ENCODE assay signal across 12 mouse cellular contexts in the genomic region with DNA sequence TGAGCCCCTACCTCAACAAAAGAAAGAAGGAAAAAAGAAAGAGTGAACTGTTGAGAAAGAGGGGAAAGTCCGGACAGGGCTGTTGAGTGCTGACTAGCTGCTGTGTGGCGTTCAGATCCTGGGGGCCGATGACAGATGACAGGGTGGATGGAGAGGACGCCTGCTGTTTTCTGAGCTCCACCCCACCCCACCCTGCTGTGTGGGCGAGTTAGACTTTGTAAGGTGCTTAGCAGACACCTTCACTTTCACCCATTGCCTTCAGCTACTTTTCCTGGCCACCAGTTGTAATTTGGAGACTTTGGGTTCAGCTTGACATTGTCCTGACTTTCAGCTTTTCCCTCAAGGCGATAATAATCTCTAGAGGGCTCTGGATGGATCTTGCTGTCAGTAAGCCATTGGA. TPM values are rescaled to one million over a fixed set of nuclear protein-coding genes. Genes with fewer than 3 reads are reported as not detected.
DNase-seq lines count a peak whose midpoint lies in the region; ATAC-seq lines count a peak whose summit lies in the region.
"Had no signal": no experiment of that assay in that cellular context is flagged by ENCODE, and none has a peak within 500 bp of the region (broad histone marks: within the 10 kb centered on the region; RNA-seq: fewer than 3 reads in every experiment).

No protein-coding gene starts in this region.

- 0 out of 2 replicates have a peak overlapping the region, but pooled peaks have one; percentile 37 for H3K27ac ChIP-seq in heart, embryonic 13.5 days (replicated peaks)
- peak overlapping the region; percentile 75 for H3K27ac ChIP-seq in liver, embryonic 12.5 days
- H3K27ac ChIP-seq: embryonic facial prominence, embryonic 12.5 days; hindbrain, postnatal 0 days had no signal

- WGBS in heart, embryonic 13.5 days = 39% methylated on average over 6 of the region's 6 CpGs
- 29% methylated on average over 6 of the region's 6 CpGs for WGBS in liver, embryonic 12.5 days (ENCODE audit: insufficient replicate concordance)

- H3K4me1 ChIP-seq in heart, embryonic 13.5 days = peaks cover 67% of the 10 kb centered on the region
- peaks cover 72% of the 10 kb centered on the region for H3K4me1 ChIP-seq in liver, embryonic 12.5 days

- H3K9me3 ChIP-seq in heart, embryonic 13.5 days = no peaks in the 10 kb centered on the region
- no peaks in the 10 kb centered on the region for H3K9me3 ChIP-seq in liver, embryonic 12.5 days (replicated peaks)
- H3K9me3 ChIP-seq: embryonic facial prominence, embryonic 12.5 days had no signal

- no peak for ATAC-seq in heart, embryonic 13.5 days (ENCODE audit: extremely low read depth, insufficient number of reproducible peaks, low FRiP score, low TSS enrichment)
- ATAC-seq in liver, embryonic 12.5 days = peak; percentile 89
- ATAC-seq: hindbrain, postnatal 0 days had no signal

- 0 out of 2 replicates have a peak overlapping the region, but pooled peaks have one; percentile 6 for H3K4me2 ChIP-seq in heart, embryonic 13.5 days
- H3K4me2 ChIP-seq in liver, embryonic 12.5 days = peak overlapping the region; percentile 64
- H3K4me2 ChIP-seq: embryonic facial prominence, embryonic 12.5 days had no signal

- H3K36me3 ChIP-seq in heart, embryonic 13.5 days = peaks cover 23% of the 10 kb centered on the region
- peaks cover 28% of the 10 kb centered on the region for H3K36me3 ChIP-seq in liver, embryonic 12.5 days

- H3K9ac ChIP-seq in heart, embryonic 13.5 days = peak overlapping the region; percentile 38
- peak overlapping the region; percentile 50 for H3K9ac ChIP-seq in liver, embryonic 12.5 days
- H3K9ac ChIP-seq: embryonic facial prominence, embryonic 12.5 days had no signal

- no peak for DNase-seq in heart, postnatal 14 days
- peak; percentile 65 for DNase-seq in thymus, postnatal 14 days
- DNase-seq in thymus, postnatal 10 days (ENCODE audit: low spot score in 2 of 2) = no peak
- DNase-seq in thymus, postnatal 4 days = peak; percentile 62
- DNase-seq in layer of hippocampus, adult 18-20 months (ENCODE audit: low spot score in 2 of 2) = no peak
- no peak for DNase-seq in frontal cortex, postnatal 14 days (ENCODE audit: low spot score in 2 of 2)
- DNase-seq: cerebellum, adult 2 months; lung, adult 18-20 months had no signal

- H3K27me3 ChIP-seq in heart, embryonic 13.5 days (replicated peaks) = no peaks in the 10 kb centered on the region
- H3K27me3 ChIP-seq in liver, embryonic 12.5 days (replicated peaks) = no peaks in the 10 kb centered on the region
- H3K27me3 ChIP-seq: embryonic facial prominence, embryonic 12.5 days had no signal

- intact Hi-C loops in heart, postnatal 14 days (cut with DNase I) = no loop called here

- H3K4me3 ChIP-seq in heart, embryonic 13.5 days = no peak overlapping the region
- H3K4me3 ChIP-seq in liver, embryonic 12.5 days = peak overlapping the region; percentile 12; the same call in 1 of the 2 replicates
- H3K4me3 ChIP-seq: embryonic facial prominence, embryonic 12.5 days had no signal

RNA-seq across cellular contexts. Expression of a gene that starts 7.0 kb away (rescaled TPM):
- 9.1 and 9.7 TPM in 2 replicates for polyA plus RNA-seq in heart, embryonic 13.5 days (2015; fragmentation: Nextera tagmentation; extraction: Ambion mirVana)
- total RNA-seq in heart, postnatal 14 days (2021) = 10 to 100 TPM; 85.5 to 87.2 TPM
- polyA plus RNA-seq in liver, embryonic 12.5 days (2016; fragmentation: Nextera tagmentation; extraction: Ambion mirVana) = 6.1 and 6.8 TPM in 2 replicates
- 10 to 100 TPM; 44.9 to 47.9 TPM for total RNA-seq in layer of hippocampus, adult 18-20 months (2021)

RNA-seq across cellular contexts. Expression of a gene that starts 26.9 kb away (rescaled TPM):
- 2.5 and 2.8 TPM in 2 replicates for polyA plus RNA-seq in heart, embryonic 13.5 days (2015; fragmentation: Nextera tagmentation; extraction: Ambion mirVana)
- total RNA-seq in heart, postnatal 14 days (2021) = 1 to 10 TPM; 5.2 to 6.7 TPM
- 1.2 and 1.7 TPM in 2 replicates for polyA plus RNA-seq in liver, embryonic 12.5 days (2016; fragmentation: Nextera tagmentation; extraction: Ambion mirVana)
- total RNA-seq in layer of hippocampus, adult 18-20 months (2021) = 10 to 100 TPM; 10.9 to 12.0 TPM

Comparison
In these comparisons a context has a peak if more than half of its experiments do, and no peak if none do; other contexts are left out.
1. DNase-seq: peak in thymus, postnatal 14 days (single experiment) and thymus, postnatal 4 days (single experiment); none in heart, postnatal 14 days (0 of 2), thymus, postnatal 10 days (0 of 2), layer of hippocampus, adult 18-20 months (0 of 2) and frontal cortex, postnatal 14 days (0 of 2).